Mouse (Mus musculus) kidney, postnatal 14 days (tissue): Measurements from ENCODE around the gene Pla1a.

Experiments
- DNase-seq: peaks from one replicate; pipeline ENCODE4 v3.0.0; 2022; ENCODE audit warnings: mixed read lengths

Pla1a gene

DNA sequence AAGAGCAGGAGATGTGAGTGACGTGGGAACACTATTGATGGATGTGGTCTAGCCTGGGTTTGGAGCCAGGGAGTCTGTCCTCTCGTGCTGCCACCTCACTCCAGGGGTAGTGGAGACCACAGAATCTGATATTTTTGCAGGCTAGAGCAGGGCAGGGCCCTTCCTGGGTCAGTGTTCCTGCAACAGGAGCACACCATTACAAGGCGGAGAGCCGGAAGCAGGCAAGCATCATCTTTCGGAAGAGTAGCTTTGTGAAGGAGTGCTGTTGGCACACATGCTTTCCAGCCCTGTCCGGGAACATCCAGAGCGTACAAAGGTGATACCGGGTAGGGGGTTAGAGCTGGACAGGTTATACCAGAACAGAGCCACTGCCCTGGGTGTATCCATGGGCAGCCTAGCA is 569 bp upstream of the Pla1a start:
- DNase-seq, result no peak

DNA sequence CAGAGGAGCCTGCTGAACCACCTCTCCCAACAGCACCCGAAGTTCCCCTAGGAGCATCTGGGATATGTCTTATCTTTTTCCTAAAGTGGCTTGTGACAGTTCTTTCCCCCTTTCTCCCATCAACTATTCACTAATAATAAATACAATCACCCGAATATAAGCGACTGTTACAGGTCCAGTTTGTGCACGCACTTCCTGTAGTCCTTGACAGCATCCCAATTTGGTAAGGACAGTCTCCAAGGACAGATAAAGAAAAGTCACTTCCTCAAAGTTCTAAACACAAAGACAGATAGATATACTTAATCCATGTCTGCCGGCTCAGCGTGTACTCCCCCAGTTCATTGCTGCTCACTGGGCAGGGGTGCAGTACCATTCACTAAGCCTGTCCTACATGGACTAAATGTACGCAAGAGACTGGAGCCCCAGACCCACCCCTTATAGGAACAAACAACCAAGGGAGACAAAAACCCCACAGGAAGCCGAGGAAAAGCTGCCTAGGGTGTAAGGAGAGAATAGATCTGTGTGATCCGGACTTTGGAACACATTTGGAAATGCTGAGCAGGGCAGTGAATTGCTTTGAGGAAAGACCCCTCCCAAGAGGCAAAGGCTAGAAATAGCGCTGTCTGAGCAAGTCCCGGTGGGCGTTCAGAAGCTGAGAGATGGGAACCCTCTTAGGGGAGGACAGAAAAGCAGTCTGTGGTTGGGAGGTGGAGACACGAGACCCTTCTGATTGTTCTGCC is 1.3 kb downstream of the Pla1a start:
- DNase-seq, result no peak

- DNase-seq, result no peak
Measured at GRCm38 (mm10) chr16:38425799-38426198, 7.1 kb downstream of the Pla1a start.

DNA sequence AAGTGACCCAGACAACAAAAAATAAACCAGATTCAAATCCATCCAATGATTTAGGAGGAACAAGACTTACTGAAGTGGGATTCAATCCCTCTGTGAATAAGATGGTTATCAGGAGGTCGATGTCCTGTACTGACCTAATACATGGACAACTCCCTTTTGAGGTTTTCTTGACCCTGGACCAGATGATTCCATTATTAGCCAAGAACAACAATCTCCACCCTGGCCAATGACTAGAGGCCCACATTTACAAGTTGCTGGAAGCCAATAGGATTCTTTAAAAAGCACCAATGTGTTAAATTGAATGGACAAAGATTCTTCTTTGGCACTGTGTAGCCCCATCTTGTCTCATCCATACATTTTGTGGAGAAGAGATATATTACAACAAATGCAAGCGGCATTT is 7.6 kb downstream of the Pla1a start:
- no peak for DNase-seq

GRCm38 (mm10) chr16:38414953-38415352 is 18.0 kb downstream of the Pla1a start:
- DNase-seq, result no peak

DNA sequence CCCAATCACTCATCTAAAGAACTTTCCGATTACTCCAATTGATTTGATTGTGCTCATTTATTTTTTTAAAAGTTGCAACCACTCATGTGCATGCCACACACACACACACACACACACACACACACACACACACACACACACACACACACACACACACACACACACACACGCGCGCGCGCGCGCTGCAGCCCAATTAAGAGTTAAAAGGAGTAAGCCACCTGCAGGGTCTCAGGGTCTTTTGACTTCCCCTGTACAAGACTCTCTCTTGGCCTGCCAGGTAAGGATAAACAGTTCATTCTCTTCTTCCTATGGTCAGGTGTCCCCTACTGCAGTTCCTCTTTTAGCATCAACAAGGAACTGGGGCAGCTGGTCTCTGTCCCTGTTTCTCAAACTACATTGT is 24.5 kb downstream of the Pla1a start:
- DNase-seq, result no peak

DNA sequence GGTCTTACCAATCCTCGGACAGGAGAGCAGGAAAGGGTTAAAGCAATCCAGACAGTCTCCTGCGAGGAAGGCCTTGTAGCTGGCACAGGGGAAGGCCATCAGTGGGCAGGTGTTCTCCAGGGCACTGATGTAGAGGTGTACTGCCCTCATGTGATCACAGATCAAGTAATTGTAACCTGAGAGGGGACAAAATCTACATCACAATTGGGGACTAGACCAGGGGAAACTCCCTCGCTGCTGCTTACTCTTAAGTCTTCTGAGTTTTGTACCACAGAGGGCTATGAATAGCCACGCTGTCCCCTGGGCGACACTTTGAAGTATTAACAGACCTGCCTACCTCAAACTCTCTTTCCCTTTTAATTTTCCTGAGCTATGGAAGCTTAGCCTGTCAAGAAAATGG is 25.4 kb downstream of the Pla1a start:
- DNase-seq, result no peak

DNA sequence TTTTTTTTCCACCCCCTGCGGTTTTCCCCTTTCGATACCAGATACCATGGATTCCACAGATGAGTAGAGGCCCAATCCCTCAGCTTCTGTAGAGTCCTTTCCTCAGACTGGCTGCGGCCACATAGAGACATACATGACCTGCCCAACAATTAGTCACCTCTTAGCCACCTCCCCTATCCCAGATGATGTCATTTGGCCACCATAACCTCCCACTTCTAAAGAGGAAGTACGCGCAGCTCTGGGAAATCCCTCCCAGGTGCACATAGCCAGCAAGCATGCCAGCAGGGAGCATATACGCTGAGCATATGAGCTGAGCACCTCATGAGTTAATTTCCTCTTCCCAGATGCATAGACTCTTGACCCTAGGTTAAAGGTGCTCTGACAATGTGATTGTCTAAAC is 26.2 kb downstream of the Pla1a start:
- DNase-seq, result no peak

DNA sequence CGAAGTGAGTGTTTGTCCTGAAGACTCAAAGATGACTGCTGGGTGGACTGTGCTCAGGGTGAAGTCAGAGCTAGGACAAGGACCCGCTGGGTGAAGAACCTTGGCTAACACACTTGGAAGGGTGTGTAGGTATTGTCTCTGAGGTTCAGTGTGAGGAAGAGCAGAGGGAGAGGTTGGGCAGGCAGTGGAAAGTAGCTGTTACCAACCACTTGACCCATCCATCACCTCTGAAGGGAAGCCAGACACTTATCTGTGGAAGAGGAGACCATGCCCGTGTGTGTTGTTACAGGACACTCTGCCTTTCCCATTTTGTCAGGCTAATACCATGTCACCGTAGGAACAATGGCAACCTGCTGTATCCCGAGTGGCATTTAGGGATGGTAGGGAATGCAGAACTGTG is 26.7 kb downstream of the Pla1a start:
- DNase-seq, result no peak

DNA sequence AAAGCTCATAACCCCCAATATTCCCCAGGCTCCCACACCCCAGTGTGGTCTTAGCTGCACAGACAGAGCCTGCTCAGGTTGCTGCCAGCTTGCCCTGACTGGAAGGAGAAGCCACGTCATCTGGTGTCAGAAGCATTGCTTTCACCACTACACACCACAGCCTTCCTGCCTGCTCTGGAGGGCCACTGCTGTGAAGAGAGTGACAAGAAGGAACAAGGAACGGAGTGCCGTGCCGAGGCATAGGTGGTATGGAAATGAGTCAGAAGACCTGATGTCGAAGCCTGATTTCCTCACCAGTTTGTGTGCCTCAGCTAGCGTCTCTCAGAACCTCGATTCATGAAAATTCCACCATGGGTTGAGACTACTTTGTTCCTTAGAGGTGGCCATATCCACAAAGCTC is 29.3 kb downstream of the Pla1a start:
- DNase-seq, result no peak

- DNase-seq, result no peak
Measured at GRCm38 (mm10) chr16:38401468-38401867, 31.5 kb downstream of the Pla1a start.

GRCm38 (mm10) chr16:38400311-38400960 is 32.5 kb downstream of the Pla1a start:
- DNase-seq, result no peak

DNA sequence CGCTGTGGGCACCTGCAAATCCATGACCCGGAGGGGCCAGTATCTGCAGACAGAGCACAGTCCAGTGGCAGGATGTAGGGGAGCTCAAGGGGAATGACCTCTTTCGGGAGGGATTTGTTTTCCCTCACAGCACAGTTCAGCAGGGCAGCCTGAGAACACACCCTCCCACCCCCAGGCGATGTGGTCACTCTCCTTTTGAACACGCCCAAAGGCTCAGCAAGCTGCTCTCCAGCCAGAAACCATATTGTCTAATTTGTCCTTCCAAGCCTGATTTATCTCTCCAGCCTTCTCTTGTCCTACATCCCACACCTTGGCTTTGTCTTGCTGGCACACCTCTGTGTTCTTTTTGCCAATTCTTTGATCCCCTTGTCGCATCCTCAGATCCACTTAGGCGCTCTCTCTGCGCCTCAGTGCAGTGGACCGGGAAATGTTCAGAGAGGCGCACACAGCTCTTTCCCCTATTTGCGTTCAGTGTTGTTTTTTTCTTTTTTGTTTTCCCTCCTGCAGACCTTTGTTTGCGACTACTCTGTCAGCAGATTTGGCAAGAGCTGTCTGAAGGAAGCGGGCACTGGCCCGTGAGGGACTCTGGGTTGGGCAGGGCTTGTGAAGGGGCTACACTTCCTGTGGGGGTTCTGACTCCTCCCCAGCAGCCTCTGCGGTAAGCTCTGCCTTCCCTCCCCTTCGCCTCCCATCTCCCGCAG is 33.3 kb downstream of the Pla1a start:
- DNase-seq, result peak; percentile 65

GRCm38 (mm10) chr16:38399076-38399475 is 33.9 kb downstream of the Pla1a start:
- no peak for DNase-seq

DNA sequence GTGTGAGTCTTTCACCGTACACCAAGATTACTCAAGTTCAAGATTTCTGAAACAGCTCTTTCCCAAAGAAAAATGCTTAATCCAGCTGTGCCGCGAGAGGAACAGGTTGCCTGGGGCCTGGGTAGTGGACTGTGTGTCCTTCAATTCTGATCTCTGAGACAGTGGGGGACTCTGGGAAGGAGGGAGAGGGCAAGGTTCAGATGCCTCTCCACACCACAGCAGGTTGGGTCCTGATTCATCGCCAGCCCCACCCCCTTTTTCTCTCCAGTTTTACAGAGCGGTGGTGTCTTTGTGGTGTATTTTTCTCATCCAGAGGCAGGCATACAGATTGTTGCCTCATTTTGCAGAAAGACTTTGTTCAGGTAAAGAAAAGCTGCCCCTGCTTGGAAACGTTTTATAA is 34.7 kb downstream of the Pla1a start:
- DNase-seq, result peak; percentile 76

DNA sequence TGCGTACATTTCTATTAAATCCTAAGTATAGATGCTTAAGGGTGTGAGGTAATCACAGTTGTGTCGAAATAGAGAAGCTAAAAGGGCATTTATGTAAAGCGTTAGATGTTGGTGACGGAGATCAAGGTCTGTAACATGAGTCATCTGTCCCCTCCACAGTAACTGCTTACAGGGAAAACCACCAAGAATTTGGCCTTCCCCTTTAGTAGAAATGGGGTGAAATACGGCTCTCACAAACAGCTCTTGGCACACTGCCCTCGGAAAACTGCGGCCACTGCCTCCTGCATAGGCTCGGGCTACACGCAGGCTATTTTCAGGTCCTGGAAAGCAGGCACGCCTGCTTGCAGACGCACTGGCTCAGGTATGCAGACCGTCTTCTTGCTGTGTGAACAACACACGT is 36.8 kb downstream of the Pla1a start:
- DNase-seq, result peak; percentile 73

- DNase-seq, result no peak
Measured at GRCm38 (mm10) chr16:38395060-38395730, 37.8 kb downstream of the Pla1a start.

GRCm38 (mm10) chr16:38394191-38394618 is 38.7 kb downstream of the Pla1a start:
- DNase-seq, result no peak

GRCm38 (mm10) chr16:38392126-38392894 is 40.6 kb downstream of the Pla1a start:
- DNase-seq, result peak; percentile 59

DNA sequence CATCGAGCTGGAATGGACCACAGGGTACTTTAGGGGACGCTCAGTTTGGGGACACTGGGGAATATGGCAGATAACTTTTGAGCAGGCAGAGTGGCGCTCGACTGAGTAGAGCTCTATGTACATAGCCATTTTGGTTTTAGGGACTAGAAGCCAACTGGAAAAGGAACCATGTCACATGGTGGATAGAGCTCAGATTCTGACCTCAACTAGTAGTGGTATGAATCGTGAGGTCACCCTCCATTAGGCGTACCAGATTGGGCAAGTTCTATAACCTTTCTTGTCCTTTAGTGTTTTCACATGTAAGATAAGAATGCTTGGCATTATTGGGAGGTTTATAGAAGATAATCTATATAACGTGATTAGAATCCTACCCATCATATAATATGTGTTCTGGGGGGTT is 42.6 kb downstream of the Pla1a start:
- DNase-seq, result no peak

GRCm38 (mm10) chr16:38389284-38389893 is 43.6 kb downstream of the Pla1a start:
- no peak for DNase-seq

GRCm38 (mm10) chr16:38388757-38389156 is 44.2 kb downstream of the Pla1a start:
- no peak for DNase-seq
